Mouse (Mus musculus): ENCODE results near the gene Ybx3. TPM values are rescaled to one million over a fixed set of nuclear protein-coding genes. Genes with fewer than 3 reads are reported as not detected.

Gene Ybx3
- total RNA-seq, 1 experiment from 2014 or later: 42.6 TPM

- ATAC-seq (ENCODE audit: extremely low read depth, insufficient number of reproducible peaks, low FRiP score, poor library complexity, severe bottlenecking): no peak
Observed at GRCm38 (mm10) chr6:131354913-131355312, 33.4 kb downstream of the Ybx3 start.

DNA sequence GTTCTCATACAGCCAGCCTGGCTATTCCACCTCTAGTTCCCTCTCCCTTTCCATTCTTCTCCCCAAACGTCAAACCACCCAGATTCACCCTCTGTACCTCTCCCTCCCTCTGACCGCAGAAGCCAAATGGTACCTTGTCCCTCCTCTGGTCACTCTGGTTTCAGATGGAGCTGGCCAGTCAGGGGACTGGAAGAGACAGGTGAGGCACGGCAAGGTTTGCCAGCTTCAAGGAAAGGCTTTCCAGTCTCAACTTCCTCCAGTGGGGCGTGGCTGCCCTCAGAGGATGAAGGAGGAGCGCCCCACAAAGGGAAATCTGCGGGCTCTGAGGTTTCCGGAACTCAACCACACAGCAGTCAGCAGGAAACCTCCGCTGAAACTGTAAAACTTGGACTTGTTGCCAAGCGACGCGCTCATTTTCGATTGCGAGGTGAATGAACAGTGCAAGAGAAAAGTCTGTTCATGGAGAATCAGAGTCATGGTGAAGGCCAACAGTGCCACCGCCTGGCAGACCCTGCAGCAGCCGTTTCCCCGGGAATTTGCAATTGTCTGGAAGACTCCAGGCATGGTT, 34.8 kb downstream of the Ybx3 start, which contains the start of gene Styk1:
Gene Styk1 (minus strand): TSS at position 246 of the 568 bp plus-strand sequence.
- ATAC-seq (ENCODE audit: extremely low read depth, insufficient number of reproducible peaks, low FRiP score, poor library complexity, severe bottlenecking): peak; percentile 86

- ATAC-seq (ENCODE audit: extremely low read depth, insufficient number of reproducible peaks, low FRiP score, poor library complexity, severe bottlenecking): no peak
Observed at GRCm38 (mm10) chr6:131347026-131347425, 41.2 kb downstream of the Ybx3 start.

DNA sequence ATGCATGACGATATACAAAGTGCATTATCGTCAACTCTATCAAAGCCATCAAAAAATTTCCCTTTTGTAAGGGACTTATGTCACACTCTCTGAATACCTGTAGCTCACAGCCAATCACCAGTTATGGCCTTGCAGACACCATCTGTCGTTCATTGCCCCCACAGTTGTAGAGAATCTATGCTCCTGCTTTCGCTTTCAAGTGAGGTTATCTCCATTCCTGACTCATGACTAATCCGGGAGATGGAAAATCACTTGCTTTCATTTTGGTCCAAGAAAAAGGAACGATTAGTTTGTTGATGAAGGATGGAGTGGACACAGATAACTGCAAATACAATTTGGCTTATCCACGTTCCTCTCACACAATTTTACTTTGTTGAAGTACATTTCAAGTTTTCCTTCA, 43.9 kb downstream of the Ybx3 start:
- no peak for ATAC-seq (ENCODE audit: extremely low read depth, insufficient number of reproducible peaks, low FRiP score, poor library complexity, severe bottlenecking)

DNA sequence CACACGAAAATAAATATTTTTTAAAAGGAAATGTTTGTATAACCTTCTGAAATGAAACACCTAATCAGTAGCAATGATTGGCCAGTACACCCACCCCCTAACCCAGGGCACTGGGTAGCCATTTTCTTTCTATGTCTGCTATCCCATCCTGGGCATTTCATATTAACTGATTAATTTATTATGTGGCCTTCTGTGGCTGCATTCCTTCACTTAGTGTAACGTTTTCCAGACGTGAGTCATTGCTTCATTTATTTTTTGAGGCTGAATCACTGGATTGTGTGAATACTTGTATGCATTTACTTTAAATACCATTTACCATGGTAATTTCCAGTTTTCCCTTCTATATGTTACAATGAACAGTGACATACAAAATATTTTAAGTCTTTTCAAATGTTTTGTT, 48.2 kb downstream of the Ybx3 start:
- ATAC-seq (ENCODE audit: extremely low read depth, insufficient number of reproducible peaks, low FRiP score, poor library complexity, severe bottlenecking): no peak

DNA sequence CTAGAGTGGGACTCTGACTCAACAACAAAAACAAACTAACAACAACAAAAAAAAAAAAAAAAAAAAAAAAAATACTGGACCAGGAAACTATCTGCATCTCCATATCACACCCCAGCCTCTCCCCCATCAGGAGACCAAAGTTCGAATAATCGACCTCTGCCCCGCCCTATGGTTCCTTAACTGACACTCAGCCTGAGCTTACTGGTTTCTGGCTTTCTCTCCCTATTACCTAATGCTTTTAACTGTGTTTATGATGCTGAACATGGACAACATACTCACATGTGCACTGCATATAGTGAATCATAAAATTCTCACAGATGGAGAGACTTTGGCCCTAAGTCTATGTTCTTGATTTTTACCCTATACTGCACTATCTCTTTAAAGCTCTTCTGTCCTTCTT, 49.0 kb downstream of the Ybx3 start:
- no peak for ATAC-seq (ENCODE audit: extremely low read depth, insufficient number of reproducible peaks, low FRiP score, poor library complexity, severe bottlenecking)

DNA sequence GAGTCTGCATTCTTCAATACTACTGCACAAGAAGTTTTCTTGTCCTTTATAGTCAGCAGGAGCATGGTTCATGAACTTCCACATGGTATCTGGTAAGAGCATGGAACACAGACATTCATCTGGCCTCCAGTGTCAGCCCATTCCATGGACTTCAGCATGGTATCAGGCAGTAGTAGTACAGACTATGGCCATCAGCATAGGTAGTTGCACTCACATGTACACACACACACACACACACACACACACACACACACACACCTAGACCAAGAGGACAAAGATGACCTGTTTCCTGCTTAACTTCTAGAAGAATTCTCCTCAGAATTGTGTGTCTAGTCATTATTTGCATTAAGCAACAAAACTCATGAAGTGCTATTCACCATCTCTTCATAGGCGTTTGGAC, 49.5 kb downstream of the Ybx3 start:
- no peak for ATAC-seq (ENCODE audit: extremely low read depth, insufficient number of reproducible peaks, low FRiP score, poor library complexity, severe bottlenecking)

DNA sequence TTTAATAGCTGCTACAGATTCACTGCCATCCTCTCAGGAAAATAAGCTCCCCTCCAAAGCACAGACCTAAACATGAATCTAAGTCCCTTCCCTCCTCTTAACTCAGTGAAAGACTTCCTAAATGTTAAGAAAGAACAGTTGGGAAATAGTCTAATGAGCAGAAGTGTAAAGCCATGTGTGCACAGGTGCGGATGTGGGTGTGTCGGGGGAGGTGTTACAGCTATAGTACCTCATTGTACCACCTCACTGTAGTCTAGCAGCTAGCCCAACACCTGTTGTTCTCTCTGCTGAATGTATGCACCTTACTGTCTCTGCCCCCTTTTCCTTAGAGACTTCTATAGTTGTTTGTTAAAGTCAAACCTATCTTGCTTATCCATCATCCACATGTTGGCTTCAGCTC, 61.2 kb downstream of the Ybx3 start:
- ATAC-seq (ENCODE audit: extremely low read depth, insufficient number of reproducible peaks, low FRiP score, poor library complexity, severe bottlenecking): no peak

- ATAC-seq (ENCODE audit: extremely low read depth, insufficient number of reproducible peaks, low FRiP score, poor library complexity, severe bottlenecking): no peak
Observed at GRCm38 (mm10) chr6:131321854-131322639, 66.2 kb downstream of the Ybx3 start.

DNA sequence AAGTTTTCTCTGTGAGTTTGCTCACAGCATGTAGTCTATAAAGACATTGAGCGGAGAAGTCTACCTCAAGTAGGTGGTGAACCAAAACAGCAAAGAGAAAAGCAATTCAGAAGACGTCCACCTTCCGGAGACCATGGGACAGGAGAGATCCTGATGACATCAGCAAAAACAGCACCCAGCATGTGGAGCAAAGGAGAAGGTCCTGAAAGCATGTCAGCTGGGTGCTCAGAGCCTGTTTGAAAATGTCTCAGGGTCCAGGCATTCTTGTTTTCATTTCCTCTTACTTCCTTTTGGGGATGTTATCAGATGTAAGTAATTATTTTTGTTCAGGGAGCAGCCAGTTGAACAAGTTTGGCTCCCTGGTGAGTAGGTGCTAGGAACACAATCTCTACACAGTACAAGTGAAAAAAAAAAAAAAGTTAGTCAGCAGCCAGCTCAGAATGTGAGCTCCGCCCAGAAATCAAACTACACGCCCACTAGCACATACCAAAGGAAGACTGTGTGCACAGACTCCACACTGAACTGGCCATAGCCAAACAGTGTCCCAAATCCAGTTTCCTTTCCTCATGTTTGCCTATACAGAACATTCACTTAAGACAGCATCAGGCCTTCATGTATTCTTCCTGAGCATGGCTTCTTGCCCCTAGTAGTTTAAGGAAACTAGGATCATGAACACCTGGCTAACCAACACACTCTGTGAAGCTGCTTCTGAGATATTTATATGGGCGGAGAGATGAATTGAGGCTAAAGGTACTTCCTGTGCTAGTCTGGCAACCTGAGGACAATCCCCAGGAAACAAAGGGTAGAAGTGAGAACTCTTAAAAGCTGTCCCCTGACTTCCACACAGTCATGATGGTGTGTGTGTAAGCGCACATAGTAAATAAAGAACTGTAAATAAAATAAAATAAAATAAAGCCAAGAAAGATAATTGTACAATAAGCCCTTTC, 71.8 kb downstream of the Ybx3 start:
- no peak for ATAC-seq (ENCODE audit: extremely low read depth, insufficient number of reproducible peaks, low FRiP score, poor library complexity, severe bottlenecking)

Other genes starting within 250 kb of the Ybx3 start
- 139 TPM in 2 replicates for gene Klra2, start 141.1 kb downstream of the Ybx3 start, total RNA-seq (2017)
- gene Magohb, start 95.2 kb downstream of the Ybx3 start, total RNA-seq (2017): 9.1 and 21.5 TPM in 2 replicates
- 0.25 and 0.47 TPM in 2 replicates for gene Styk1, start 34.9 kb downstream of the Ybx3 start, total RNA-seq (2017)
- gene 5430401F13Rik, start 97.9 kb upstream of the Ybx3 start, total RNA-seq (2017): not detected in 2 replicates
- gene Gm6619, start 97.9 kb upstream of the Ybx3 start, total RNA-seq (2017): not detected in 2 replicates
- not detected in 2 replicates for gene Tas2r130, start 242.4 kb upstream of the Ybx3 start, total RNA-seq (2017)

All from neutrophil, adult 5-6 weeks (primary cell).